Mouse (Mus musculus): ENCODE measurements at regions not wholly inside any gene's neighbourhood (a gene's known extent, or its start where the extent isn't known, plus 50 kb on each side); places are given as distances from the start of the nearest gene placed in this dataset.

DNA sequence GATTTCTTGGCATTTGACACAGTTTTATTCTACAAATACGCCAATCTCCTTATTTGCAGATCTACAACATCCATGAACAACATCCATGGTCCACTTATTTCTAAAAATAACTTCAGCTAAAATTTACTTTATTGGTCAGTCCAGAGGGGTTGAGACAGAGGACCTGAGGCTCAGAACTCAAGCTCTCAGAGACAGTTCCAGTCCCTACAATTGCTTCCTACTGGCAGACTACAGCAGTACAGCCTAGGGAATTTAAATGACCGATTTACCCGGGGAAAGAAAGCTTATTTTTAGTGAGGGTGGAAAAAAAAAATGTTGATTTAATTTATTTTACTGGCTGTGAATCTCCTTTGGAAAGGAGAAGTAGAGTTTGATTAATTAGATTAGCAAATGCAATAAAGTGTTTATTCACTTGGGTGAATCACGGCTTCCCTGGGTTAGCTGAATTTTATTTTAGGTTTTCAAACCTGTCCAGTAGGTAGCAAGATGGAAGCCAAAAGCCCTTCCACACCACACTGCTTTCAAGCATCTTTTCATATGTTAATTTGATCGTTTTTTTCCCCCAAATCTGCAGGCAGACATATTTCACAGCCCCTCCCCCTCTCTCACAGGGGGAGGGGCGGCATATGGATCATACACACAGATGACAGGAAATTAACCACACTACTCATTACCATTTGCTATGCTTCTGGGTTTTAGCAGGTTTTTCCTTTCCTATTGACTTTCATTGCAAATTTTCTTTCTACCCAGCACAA is 143.0 kb downstream of the Sox4 start:
- DNase-seq (ENCODE audit: extremely low spot score in 1 of 2, low spot score in 2 of 2), result no peak
- intact Hi-C loops (cut with DNase I), result no loop called here
- H3K27ac ChIP-seq, result no peak overlapping the region

DNA sequence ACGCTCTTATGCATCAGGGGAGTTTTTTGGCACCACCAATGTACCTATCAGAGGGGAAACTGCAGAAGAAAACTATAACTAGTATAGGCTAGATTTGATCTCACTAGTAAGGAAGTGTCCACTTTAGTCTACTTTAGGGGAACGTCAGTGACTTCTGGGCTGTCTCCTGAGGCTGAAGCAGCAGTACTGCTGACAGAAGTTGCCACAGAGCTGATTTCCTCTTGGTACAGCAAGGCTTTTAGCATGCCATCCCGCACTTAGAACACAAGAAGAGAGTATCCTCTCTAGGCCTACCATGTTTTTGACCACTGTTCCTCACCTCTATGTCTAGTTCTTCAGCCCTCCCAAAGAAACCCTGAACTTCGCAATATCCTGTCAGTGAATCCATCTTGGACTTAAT is 148.2 kb downstream of the Sox4 start:
- no peak for TF ChIP-seq CTCF (IDR thresholded peaks at IDR 0.05)
- intact Hi-C loops (cut with DNase I), result no loop called here
- H3K27ac ChIP-seq, result no peak overlapping the region
- no peak for DNase-seq (ENCODE audit: extremely low spot score in 1 of 2, low spot score in 2 of 2)
- no peak overlapping the region for H3K4me3 ChIP-seq

More for the DNA sequence above, 143.0 kb downstream of the Sox4 start:
- no peak; the same call in 1 of the 2 replicates for TF ChIP-seq CTCF (IDR thresholded peaks at IDR 0.05)
- no peak overlapping the region for H3K4me3 ChIP-seq

DNA sequence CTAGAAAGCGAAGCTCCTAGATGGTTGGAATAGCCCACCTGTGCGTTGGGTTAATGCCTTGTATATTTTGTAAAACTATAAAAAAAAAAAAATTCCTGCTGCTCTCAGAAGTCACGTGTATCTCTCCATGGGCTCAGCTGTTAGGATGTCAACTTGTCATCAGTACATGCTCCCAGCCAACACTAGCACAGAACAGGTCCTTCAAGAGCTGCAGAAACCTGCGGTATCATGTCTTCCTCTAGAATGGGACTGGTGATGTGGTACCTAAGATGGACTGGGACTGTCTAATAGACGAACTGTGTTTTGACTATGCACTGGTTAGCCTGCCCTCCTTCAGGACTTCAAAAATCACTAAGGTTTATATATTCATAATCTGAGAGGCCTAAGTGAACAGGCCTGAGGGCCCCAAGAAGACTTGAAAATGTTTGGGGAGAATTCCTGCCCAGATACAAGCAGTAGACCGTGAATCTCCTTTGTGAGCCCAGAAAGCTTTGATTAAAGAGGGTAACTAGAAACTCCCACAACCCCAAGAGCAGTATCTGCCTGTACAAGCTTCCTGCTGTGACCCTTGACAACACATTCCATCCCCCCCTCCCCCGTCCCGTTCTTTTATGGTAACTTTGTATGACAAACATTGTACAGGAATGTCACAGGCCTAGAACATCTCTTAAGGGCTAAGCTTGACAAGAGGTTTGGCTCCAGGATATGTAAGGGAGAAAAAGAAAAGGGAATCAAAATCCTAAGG is 152.1 kb downstream of the Sox4 start:
- intact Hi-C loops (cut with DNase I), result no loop called here
- no peak overlapping the region for H3K27ac ChIP-seq

DNA sequence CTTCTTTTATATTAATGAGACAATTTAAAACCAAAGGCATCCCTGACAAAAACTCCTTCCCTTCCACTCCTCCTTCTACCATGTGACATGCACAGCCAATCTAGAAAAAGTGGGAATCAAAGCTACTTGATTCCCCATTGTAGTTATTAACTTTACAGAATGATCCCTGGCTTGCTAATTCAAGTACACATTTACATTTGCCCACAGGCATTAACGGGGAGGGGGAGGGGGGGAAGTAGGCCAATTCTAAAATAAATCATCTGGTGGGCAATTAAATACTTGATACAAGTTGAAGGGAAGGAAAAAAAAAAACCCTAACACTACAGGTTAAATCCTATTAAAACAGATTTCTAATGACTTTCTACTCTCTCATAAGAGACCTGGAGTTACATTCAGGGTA is 152.8 kb downstream of the Sox4 start:
- DNase-seq (ENCODE audit: extremely low spot score in 1 of 2, low spot score in 2 of 2), result no peak
- Histone ChIP-seq H3K27ac (no peak overlapping the region), H3K4me3 (no peak overlapping the region)
- intact Hi-C loops (cut with DNase I), result no loop called here
- no peak for TF ChIP-seq CTCF (IDR thresholded peaks at IDR 0.05)

More for the DNA sequence above, 152.1 kb downstream of the Sox4 start:
- no peak overlapping the region for H3K4me3 ChIP-seq
- TF ChIP-seq CTCF (IDR thresholded peaks at IDR 0.05), result no peak
- no peak for DNase-seq (ENCODE audit: extremely low spot score in 1 of 2, low spot score in 2 of 2)

DNA sequence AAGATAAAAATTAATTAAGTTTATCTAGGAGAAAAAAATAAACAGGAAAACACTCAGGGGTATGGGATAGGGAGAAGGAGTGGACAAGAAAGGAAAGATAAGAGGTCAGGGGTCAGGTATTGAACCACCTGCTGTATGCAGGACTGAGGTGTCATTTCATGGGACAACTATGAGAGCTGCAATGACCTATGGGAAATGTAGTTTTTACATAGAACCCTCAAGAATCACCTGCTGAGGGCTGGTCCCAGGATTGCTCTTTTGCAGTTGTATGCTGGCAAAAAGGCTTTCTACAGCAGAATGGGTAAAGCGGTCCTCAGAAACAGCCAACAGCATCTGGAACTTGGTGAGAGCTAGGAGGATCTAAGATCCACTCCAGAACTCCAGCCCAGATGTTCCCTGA is 154.0 kb downstream of the Sox4 start:
- intact Hi-C loops (cut with DNase I), result no loop called here
- TF ChIP-seq CTCF (IDR thresholded peaks at IDR 0.05), result no peak
- no peak for DNase-seq (ENCODE audit: extremely low spot score in 1 of 2, low spot score in 2 of 2)
- Histone ChIP-seq H3K4me3 (no peak overlapping the region), H3K27ac (no peak overlapping the region)

DNA sequence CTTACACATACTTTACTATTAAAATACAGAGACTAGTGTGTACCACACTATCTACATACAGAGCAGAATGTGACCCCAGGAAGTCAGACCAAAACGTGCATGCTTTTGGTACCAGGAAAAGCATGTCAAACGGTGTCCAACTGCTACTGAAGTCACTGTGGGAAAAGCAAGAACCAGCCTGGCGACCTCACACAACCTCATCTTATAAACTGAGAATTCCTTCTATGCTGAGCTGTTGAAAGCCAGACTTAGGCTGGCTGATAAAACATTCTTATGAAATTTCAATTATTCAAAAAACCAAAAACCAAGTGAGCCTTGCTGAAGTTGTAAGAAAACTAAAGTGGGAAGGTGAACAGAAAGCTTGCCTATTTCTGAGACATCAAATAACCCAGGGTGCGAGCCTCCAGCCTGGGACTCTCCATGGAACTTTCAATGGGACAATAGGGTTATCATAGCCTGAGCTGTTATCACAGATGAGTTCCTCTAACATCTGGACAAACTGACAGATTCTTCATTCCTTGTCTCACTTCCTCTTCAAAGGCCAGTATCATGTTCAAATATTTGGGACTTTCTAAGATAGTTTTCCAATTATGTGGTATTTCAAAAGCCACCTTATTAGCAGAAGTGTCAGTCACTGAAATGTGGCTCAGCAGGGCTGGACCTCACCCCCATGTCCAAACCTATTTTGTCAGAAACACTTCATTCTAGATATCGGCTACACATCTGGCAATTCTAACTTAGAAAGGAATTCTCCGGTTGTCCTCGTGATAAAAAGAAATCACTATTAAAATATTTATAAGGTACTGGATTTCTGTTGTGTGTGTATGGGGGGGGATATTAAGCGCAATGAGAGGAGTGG is 155.7 kb downstream of the Sox4 start:
- intact Hi-C loops (cut with DNase I), result no loop called here
- Histone ChIP-seq H3K4me3 (no peak overlapping the region), H3K27ac (no peak overlapping the region)
- no peak for DNase-seq (ENCODE audit: extremely low spot score in 1 of 2, low spot score in 2 of 2)
- TF ChIP-seq CTCF (IDR thresholded peaks at IDR 0.05), result no peak

DNA sequence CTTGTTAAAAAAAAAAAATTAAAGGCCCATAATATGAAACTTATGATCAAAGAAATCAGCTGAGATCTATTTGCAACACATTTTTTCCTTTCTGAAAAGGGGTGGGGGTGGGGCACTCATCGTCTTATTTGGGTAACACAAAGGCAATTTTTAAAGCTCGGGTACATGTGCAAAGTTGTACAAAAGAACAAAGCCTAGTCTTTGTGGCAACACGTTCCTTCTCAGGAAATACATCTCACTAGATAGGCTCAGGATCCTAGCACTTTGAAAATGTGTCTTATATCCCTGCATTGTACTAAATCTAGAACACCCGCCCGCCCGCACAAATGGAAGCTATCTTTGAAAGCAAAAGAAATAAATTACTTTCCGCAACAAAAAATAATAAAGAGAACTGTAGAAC is 158.2 kb downstream of the Sox4 start:
- TF ChIP-seq CTCF (IDR thresholded peaks at IDR 0.05), result no peak
- no peak for DNase-seq (ENCODE audit: extremely low spot score in 1 of 2, low spot score in 2 of 2)
- no peak overlapping the region for H3K27ac ChIP-seq
- no peak overlapping the region for H3K4me3 ChIP-seq
- intact Hi-C loops (cut with DNase I), result no loop called here

DNA sequence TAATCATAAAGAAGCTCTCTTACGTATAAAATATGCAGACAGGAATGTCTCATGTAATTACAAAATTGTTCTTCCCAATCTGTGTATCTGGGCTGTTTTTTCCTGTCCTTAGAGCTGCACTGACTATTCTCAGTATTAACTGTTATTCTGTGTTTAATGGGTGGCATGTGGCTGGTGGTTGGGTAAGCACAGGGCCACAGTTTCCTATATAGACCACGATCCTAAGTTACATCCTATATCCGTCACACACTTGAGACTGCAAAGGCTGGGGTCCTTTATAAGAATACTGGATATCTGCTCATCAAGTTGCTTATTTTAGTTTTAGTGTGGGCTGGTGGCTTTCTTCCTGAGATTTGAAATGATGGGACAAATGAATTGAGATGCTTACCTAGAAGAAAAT is 159.0 kb downstream of the Sox4 start:
- Histone ChIP-seq H3K4me3 (no peak overlapping the region), H3K27ac (no peak overlapping the region)
- no peak for TF ChIP-seq CTCF (IDR thresholded peaks at IDR 0.05)
- intact Hi-C loops (cut with DNase I), result no loop called here
- no peak for DNase-seq (ENCODE audit: extremely low spot score in 1 of 2, low spot score in 2 of 2)

DNA sequence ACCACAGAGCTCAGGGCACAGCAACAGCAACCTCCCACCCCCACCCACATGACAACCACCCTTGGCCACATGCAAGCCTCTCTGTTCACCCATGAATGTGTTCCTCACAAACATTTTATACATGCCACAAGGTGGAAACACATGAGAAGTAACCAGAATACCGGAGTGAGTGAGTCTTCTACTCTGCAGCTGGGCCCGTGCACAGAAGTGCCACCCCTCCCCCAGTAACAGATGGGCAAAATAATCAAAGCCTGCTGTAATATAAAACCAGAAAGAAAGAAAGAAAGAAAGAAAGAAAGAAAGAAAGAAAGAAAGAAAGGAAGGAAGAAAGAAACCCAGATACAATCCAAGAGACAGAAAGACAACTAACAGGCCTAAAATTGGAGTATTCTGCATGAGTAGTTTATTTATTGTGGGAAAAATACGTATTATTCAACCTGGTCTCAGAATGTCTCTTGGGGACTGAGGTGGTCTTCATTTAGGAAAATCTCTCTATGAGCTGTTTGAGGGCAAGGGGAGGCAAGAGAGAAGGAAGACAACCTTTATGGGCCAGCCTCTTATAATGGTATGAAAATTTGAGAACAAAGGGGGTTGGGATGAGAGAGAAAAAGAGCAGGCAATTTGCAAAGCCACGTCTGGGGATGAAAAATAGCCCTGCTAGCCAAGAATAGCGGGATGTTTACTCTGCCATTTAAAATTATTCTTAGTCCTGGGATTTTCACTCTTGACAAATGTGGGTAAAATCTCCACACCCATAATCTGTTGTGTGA is 160.2 kb downstream of the Sox4 start:
- H3K27ac ChIP-seq, result no peak overlapping the region
- DNase-seq (ENCODE audit: extremely low spot score in 1 of 2, low spot score in 2 of 2), result no peak
- intact Hi-C loops (cut with DNase I), result no loop called here

DNA sequence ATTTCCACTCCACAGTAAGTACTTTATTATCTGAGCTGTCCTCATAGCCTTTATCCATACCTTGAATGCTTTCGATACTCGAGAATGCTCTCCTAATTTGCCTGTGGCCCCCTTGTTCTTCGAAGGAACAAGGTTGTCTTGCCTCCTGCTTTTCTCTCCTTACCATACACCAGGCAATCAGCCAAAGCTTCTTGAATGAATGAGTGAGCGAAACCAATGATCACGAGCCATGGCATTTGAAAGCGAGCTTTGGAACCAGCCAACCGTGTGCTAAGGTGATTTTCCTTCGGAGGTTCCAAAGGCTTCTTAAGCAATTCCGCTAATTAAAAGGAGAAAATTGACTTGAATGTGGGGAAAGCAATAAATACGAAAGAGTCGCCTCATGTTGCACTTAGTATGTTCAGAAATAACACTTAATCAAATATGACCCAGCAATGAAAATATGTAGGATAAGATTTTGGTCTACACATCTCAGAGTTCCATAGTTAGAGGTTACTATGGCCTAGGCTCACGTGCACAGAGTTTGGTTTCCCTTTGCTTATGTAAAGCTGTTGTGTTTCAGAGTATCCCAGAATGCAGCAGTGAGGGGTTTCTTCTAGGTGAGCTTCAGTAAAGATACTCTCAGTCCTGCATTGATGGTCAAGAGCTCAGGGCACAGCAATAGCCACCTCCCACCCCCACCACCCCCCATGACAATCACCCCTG is 160.9 kb downstream of the Sox4 start:
- H3K4me3 ChIP-seq, result no peak overlapping the region
- no peak overlapping the region for H3K27ac ChIP-seq
- intact Hi-C loops (cut with DNase I), result no loop called here
- TF ChIP-seq CTCF (IDR thresholded peaks at IDR 0.05), result no peak
- DNase-seq (ENCODE audit: extremely low spot score in 1 of 2, low spot score in 2 of 2), result no peak

More for the DNA sequence above, 160.2 kb downstream of the Sox4 start:
- H3K4me3 ChIP-seq, result no peak overlapping the region
- TF ChIP-seq CTCF (IDR thresholded peaks at IDR 0.05), result no peak

DNA sequence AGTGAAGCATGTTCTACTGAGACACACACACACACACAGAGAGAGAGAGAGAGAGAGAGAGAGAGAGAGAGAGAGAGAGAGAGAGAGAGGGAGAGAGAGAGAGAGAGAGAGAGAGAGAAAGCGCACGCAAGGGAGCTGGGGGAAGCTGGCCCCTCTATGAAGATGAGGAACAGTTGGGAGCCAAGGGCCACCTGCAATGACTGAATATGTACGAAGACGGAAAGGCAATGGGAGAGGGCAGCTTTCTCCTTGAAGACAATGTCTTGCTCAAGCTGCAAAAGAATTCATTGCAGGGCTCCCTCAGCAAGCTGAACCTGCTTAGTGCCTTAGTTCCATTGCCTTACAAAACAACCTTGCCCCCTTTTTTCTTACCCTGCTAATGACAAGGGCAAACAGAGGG is 163.1 kb downstream of the Sox4 start:
- H3K4me3 ChIP-seq, result no peak overlapping the region
- intact Hi-C loops (cut with DNase I), result no loop called here
- no peak for DNase-seq (ENCODE audit: extremely low spot score in 1 of 2, low spot score in 2 of 2)
- no peak overlapping the region for H3K27ac ChIP-seq
- no peak for TF ChIP-seq CTCF (IDR thresholded peaks at IDR 0.05)

Measured in left cerebral cortex, adult 2 months (tissue).